Mouse (Mus musculus): ENCODE data around the gene Eipr1.

Gene Eipr1

DNA sequence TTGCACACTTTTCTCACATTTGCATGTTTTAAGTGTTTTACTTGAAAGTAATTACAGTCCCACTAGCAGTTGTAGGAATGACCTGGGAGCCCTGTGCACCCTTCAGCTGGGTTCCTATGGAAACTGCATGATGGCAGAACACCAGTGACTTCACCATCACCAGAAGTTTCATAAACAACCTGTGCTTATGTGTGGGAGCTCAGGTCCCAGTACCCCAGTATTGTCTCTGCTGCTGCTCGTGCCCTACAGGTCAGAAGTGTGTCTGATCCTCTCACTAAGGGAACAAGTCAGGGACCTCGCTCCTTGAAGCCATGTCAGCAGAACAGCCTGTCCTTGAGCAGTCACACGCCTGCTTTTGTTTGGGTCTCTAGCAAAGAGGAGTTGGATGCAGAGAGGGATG, 78.9 kb downstream of the Eipr1 start:
- no peak for DNase-seq

GRCm38 (mm10) chr12:28831066-28831733, 79.6 kb downstream of the Eipr1 start:
- peak; percentile 49 for DNase-seq

GRCm38 (mm10) chr12:28834266-28834665, 82.7 kb downstream of the Eipr1 start:
- no peak for DNase-seq

DNA sequence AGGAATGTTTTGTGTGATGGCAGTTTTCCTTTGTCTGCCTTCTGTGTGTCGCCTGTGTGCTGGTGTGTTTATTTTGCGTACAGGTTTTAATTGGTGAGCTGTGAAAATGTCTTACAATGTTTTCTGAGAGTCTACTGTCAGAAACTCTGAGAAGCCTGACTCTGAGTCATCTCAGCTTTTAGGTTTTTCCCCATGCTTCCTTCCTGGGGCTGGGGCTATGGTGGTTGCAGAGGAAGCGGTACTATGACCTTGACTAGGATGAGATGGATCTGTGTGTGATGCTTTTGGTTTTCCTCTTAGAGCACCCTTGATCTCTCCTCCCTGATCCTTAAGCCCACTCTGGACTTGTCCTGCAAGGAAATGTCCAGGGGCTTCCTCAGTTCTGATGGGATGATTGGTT, 84.1 kb downstream of the Eipr1 start:
- DNase-seq = no peak

DNA sequence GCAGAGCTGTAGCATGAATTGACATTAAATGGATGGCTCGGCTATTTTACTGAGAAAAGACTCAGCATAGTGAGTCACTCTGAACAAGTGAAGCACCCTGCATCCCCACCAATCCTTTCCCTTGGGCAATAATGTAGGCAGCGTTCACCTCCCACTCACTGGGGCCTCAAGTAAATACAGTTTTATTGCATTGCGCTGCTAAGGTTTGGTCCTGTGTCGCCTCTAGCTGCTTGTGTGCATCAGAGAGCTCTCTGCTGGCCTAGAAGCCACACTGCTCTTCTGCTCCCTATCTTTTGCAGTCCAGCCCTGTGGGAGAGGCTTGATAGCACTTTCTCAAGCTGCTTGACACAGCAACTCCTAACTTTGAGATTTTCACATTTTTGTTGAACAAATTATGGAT, 86.7 kb downstream of the Eipr1 start:
- no peak for DNase-seq

GRCm38 (mm10) chr12:28838971-28839370, 87.4 kb downstream of the Eipr1 start:
- DNase-seq = no peak

DNA sequence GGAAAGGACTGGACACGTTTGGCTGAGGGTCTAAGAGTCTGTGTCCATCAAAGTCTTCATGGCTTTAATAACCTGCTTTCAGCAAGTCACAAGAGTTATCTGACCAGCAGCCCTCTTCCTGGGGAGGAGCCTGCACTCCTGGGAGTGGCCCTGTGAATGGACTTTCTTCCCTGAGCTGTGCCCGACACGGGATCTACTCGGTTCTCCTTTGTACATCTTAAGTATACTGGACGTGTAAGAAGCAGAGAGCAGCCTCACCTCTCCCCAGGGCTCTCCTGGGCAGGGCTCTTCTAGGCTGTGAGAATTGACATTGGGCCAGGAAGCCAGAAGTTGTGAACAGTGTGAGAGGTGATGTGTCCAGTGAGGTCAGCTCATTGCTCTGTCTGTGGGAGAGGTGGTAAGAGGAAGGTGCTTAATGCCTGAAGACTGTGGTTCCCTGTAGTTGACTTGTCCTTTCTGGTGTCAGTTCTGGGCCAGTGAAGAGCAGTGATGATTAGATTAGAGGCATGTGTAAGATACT, 89.6 kb downstream of the Eipr1 start:
- DNase-seq = no peak

GRCm38 (mm10) chr12:28845811-28846210, 94.2 kb downstream of the Eipr1 start:
- no peak for DNase-seq

DNA sequence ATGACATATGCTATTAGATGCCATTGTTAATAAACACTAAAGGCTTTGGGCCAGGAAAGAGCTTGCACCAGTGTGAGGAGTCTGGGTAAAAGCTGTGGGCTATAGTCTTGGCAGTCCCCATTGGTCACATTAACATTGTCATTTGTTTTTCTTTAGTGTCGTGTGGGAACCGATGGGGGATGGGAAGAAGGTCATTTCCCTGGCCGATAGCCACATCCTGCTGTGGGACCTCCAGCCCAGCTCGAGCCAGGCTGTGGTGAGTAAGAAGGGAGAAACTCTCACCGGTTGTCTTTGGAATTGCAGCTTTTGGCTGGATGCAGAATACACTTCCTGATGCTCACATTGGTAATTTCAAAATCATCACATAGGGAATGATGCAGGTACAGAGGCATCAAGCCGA, 95.8 kb downstream of the Eipr1 start:
- no peak for DNase-seq

- no peak for DNase-seq
Measured at GRCm38 (mm10) chr12:28848726-28849612, 97.4 kb downstream of the Eipr1 start.

DNA sequence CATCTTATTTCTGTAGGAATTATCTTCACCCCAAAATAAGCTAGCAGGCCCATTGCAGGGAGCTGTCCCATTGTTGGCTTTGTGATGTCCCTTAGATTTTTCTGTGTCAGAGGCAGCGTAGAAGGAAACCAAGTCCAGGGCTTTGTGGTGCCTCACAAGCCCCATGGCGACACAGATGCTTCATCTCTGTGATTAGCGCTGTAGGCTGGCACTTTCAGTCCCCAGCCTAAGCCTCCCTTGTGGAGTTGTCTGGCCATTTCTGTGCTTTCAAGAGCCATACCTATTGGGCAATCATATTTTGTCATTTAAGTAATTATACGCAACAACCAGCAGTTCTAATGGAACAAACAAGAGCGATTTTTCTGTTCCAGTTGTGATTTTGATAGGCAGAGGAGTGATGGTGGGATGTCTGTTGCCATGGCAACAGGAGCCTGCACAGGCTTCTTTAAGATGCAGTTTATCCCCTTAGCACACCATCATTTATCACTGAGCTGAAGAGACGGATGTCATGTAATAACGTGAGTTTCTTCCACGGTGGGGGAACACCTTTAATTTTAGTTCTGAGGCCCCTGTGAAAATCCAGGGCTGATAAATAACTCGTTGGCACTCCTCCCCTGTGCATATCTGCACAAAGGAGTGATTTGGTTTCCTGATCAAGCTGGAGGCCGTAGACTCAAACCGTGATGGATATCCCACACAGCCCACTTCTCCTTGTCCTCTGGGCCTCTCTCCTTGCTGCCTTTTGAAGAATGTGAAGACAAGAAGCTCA, 108.1 kb downstream of the Eipr1 start:
- DNase-seq = no peak

GRCm38 (mm10) chr12:28860264-28860560, 108.6 kb downstream of the Eipr1 start:
- no peak for DNase-seq

GRCm38 (mm10) chr12:28863260-28863659, 111.7 kb downstream of the Eipr1 start:
- DNase-seq = no peak

DNA sequence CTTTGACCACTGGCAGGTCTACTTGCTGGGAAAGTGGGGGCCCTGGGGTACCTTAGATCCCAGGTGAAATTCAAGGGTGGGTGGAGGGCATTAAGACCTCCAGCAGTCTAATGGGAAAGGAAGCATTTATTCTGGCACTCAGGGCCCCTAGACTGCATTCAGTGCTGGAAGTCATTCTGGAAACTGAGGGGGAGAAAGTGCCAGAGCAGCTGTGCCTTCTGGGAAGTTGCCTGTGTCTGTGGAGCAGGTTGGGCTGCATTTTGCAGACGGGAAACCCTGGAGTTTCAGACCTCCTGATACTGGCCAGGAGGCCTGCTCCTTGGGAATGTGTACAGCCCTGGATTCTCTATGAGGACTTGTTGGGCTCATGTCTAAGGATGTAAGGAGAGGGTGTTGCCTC, 114.5 kb downstream of the Eipr1 start:
- DNase-seq = no peak

GRCm38 (mm10) chr12:28868794-28869193, 117.2 kb downstream of the Eipr1 start:
- DNase-seq = no peak

DNA sequence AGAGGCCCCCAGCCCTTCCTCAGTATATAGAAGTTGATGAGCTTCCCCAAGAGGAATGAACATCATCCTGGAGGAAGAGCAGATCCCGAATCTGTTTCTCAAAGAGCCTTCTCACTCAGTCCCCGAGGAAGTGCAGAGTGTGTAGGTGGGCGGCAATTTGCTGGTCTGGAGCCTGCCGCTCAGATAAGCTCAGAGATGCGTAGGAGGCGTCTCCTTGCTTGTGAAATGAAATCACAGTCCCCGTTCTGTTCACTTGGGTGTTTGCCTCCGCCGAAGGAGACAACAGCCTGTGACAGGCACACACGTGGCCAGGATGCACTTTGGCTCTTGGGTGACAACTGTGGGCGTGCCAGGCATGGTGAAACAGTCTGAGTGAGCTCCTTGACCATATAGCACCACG, 120.7 kb downstream of the Eipr1 start:
- DNase-seq = no peak

DNA sequence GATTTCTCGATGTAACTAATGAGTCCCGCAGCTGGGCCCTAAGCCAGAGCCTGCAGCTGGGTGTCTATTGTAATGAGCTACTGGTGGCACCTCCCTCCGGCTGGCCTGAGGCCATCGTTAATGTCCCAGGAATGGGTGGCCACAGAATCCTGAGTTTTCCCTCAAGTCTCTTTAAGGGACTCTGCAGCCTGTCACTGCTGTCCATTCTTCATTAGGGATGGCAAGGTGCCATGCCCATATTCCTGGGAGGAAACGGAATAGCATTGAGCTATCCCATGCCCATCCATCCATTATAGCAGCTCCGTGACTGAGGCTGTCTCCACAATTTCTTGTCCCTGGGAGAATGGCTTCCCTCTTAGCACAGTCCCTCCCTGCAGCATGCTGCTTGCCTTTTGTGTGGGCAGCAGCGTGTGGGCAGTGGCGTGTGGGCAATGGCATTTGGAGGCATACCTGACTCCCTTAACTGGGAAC, 123.2 kb downstream of the Eipr1 start:
- no peak for DNase-seq

- no peak for DNase-seq
Measured at GRCm38 (mm10) chr12:28875471-28875870, 123.9 kb downstream of the Eipr1 start.

DNA sequence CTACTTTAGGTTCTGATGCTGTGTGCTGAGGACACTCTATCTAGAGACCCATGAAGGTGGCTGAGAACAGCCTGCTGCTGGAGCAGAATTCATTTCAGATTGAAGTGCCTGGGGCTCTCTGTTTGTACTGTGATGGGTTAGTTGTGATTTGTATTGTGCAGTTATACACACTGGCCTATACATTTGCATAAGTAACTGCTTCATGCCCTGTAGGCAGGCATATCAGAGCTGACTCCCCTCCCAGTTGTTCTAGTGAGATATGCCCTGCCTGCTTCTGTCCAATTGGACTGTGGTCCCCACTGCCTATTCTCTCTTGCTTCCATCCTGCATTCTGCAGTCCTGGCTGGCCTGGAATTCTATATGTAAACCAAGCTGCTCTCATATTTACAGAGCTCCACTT, 128.9 kb downstream of the Eipr1 start:
- no peak for DNase-seq

- no peak for DNase-seq
Measured at GRCm38 (mm10) chr12:28887712-28888111, 136.1 kb downstream of the Eipr1 start.

GRCm38 (mm10) chr12:28889068-28889674, 137.6 kb downstream of the Eipr1 start:
- DNase-seq = no peak

DNA sequence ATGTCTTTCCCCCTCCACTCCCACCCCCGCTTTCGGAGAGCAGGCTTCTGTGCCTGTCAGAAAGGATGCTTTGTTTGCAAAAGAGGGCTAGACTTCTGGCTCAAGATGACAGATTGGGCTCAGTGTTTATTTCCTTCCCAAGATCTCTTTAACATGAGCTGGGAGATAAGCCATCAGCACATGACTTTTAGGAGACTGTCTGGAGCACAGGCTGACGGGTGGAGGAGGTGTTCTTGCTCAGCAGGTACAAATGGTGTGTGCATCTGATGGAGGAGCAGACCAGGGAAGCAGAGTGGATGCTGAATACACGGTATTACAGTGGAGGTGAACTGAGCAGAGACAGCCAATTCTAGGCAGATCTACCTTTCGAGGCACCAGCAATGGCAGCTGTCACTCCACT, 139.9 kb downstream of the Eipr1 start:
- no peak for DNase-seq

DNA sequence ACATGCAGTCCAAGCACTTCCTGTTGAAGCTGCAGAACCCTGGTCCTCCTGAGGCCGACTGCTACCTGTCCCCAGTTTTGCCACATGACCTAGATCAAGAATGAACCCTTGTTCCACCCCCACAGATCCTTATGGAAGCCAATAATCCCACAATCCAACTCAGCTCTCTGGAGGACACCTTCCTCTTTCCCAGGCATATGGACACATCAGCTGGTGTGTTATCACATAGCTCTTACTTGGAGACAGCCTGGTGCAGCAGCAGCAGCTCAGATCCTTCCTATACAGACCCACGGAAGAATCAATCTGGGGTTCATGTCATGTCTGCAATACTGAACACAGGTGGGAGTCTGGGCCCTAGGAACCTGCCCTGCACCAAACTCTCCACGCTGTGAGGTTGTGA, 145.0 kb downstream of the Eipr1 start:
- no peak for DNase-seq

Measured in kidney, adult 9 months (tissue).